Mouse (Mus musculus) midbrain, embryonic 15.5 days (tissue): ENCODE results near the gene Pycr2. TPM values are rescaled to one million over a fixed set of nuclear protein-coding genes. Genes with fewer than 3 reads are reported as not detected.

Experiments used
- ATAC-seq: fragments of 200-750 bp; cut with Nextera tagmentation; replicated peaks from 2 replicates; pipeline ENCODE4 v1.8.0; 2017; ENCODE audit warnings: moderate TSS enrichment
- H3K27ac ChIP-seq: fragments of 300-500 bp; sonication (generic); 2 replicates; pipeline ENCODE4 v1.5.1; 2015; ENCODE audit warnings: mild to moderate bottlenecking, inconsistent platforms
- H3K27me3 ChIP-seq: fragments of 300-500 bp; sonication (generic); replicated peaks from 2 replicates; pipeline ENCODE4 v1.6.1; 2015; ENCODE audit warnings: inconsistent platforms
- H3K36me3 ChIP-seq: fragments of 300-500 bp; sonication (generic); replicated peaks from 2 replicates; pipeline ENCODE4 v1.6.1; 2015; ENCODE audit warnings: inconsistent platforms
- H3K4me1 ChIP-seq: fragments of 300-500 bp; sonication (generic); 2 replicates; pipeline ENCODE4 v1.6.1; 2015; ENCODE audit warnings: inconsistent platforms
- H3K4me2 ChIP-seq: fragments of 300-500 bp; sonication (generic); 2 replicates; pipeline ENCODE4 v1.6.1; 2015; ENCODE audit warnings: inconsistent platforms, mild to moderate bottlenecking, moderate library complexity
- H3K4me3 ChIP-seq: fragments of 300-500 bp; sonication (generic); 2 replicates; pipeline ENCODE4 v1.5.1; 2015; ENCODE audit warnings: mild to moderate bottlenecking, inconsistent platforms
- H3K9ac ChIP-seq: fragments of 300-500 bp; sonication (generic); 2 replicates; pipeline ENCODE4 v1.6.1; 2015; ENCODE audit warnings: mild to moderate bottlenecking, inconsistent platforms
- H3K9me3 ChIP-seq: fragments of 300-500 bp; sonication (generic); 2 replicates; pipeline ENCODE4 v1.6.1; 2016; ENCODE audit warnings: inconsistent platforms
- WGBS: fragments of 180-500 bp; shearing (Covaris S2); methylation state at CpG from one replicate; pipeline ENCODE4 v1.1.7; 2015; ENCODE audit warnings: mixed read lengths; 5-methylcytosine and 5-hydroxymethylcytosine counted together
- polyA plus RNA-seq: library from polyadenylated mRNA; unstranded; fragments of >200 nt; fragmentation: Nextera tagmentation; extraction: Ambion mirVana; gene quantifications from 2 replicates; pipeline ENCODE4 v1.2.1, GENCODE M21; 2015

Gene Pycr2
- polyA plus RNA-seq, 1 experiment from 2014 or later: 76.7 TPM

- Histone ChIP-seq H3K4me2 (no peak overlapping the region), H3K4me3 (no peak overlapping the region), H3K4me1 (peaks cover 13% of the 10 kb centered on the region), H3K27ac (no peak overlapping the region), H3K36me3 (no peaks in the 10 kb centered on the region), H3K9me3 (no peaks in the 10 kb centered on the region), H3K9ac (no peak overlapping the region), H3K27me3 (peaks cover 38% of the 10 kb centered on the region)
- no peak for ATAC-seq
- WGBS: 75% methylated on average over 1 of the region's 1 CpGs
Observed at GRCm38 (mm10) chr1:180943896-180944295, 39.8 kb downstream of the Pycr2 start.

GRCm38 (mm10) chr1:180944553-180944952, 40.5 kb downstream of the Pycr2 start:
- Histone ChIP-seq H3K27me3 (peaks cover 38% of the 10 kb centered on the region), H3K4me2 (no peak overlapping the region), H3K4me1 (peaks cover 13% of the 10 kb centered on the region), H3K9ac (no peak overlapping the region), H3K36me3 (no peaks in the 10 kb centered on the region), H3K4me3 (no peak overlapping the region), H3K27ac (no peak overlapping the region), H3K9me3 (no peaks in the 10 kb centered on the region)
- WGBS: 84% methylated on average over 4 of the region's 4 CpGs
- no peak for ATAC-seq

GRCm38 (mm10) chr1:180945001-180945980, 41.2 kb downstream of the Pycr2 start:
- Histone ChIP-seq H3K36me3 (no peaks in the 10 kb centered on the region), H3K4me2 (no peak overlapping the region), H3K27me3 (peaks cover 35% of the 10 kb centered on the region), H3K9ac (no peak overlapping the region), H3K27ac (no peak overlapping the region), H3K4me1 (peaks cover 13% of the 10 kb centered on the region), H3K4me3 (no peak overlapping the region), H3K9me3 (no peaks in the 10 kb centered on the region)
- no peak for ATAC-seq
- WGBS: 28% methylated on average over 20 of the region's 20 CpGs

GRCm38 (mm10) chr1:180946448-180946847, 42.4 kb downstream of the Pycr2 start:
- 88% methylated on average over 6 of the region's 6 CpGs for WGBS
- Histone ChIP-seq H3K9me3 (no peaks in the 10 kb centered on the region), H3K27ac (no peak overlapping the region), H3K4me1 (peaks cover 13% of the 10 kb centered on the region), H3K27me3 (peaks cover 24% of the 10 kb centered on the region), H3K4me3 (no peak overlapping the region), H3K36me3 (no peaks in the 10 kb centered on the region), H3K4me2 (no peak overlapping the region), H3K9ac (no peak overlapping the region)
- no peak for ATAC-seq

- Histone ChIP-seq H3K4me3 (no peak overlapping the region), H3K27ac (no peak overlapping the region), H3K9ac (no peak overlapping the region), H3K36me3 (no peaks in the 10 kb centered on the region), H3K27me3 (no peaks in the 10 kb centered on the region), H3K4me1 (no peaks in the 10 kb centered on the region), H3K4me2 (no peak overlapping the region), H3K9me3 (no peaks in the 10 kb centered on the region)
- WGBS: 87% methylated on average over 6 of the region's 6 CpGs
- ATAC-seq: no peak
Observed at GRCm38 (mm10) chr1:180952085-180952746, 48.1 kb downstream of the Pycr2 start.

GRCm38 (mm10) chr1:180952808-180953207, 48.7 kb downstream of the Pycr2 start:
- Histone ChIP-seq H3K9me3 (no peaks in the 10 kb centered on the region), H3K4me1 (no peaks in the 10 kb centered on the region)

GRCm38 (mm10) chr1:180956401-180956800, 52.3 kb downstream of the Pycr2 start:
- no peak overlapping the region for H3K4me3 ChIP-seq
- no peaks in the 10 kb centered on the region for H3K36me3 ChIP-seq
- ATAC-seq: no peak
- H3K9ac ChIP-seq: no peak overlapping the region
- no peak overlapping the region for H3K27ac ChIP-seq
- WGBS: 90% methylated on average over 8 of the region's 8 CpGs
- no peaks in the 10 kb centered on the region for H3K4me1 ChIP-seq
- H3K9me3 ChIP-seq: no peaks in the 10 kb centered on the region
- H3K4me2 ChIP-seq: no peak overlapping the region
- no peaks in the 10 kb centered on the region for H3K27me3 ChIP-seq

More at GRCm38 (mm10) chr1:180952808-180953207, 48.7 kb downstream of the Pycr2 start:
- no peak overlapping the region for H3K9ac ChIP-seq
- ATAC-seq: no peak
- H3K27ac ChIP-seq: no peak overlapping the region
- 87% methylated on average over 5 of the region's 5 CpGs for WGBS
- no peaks in the 10 kb centered on the region for H3K27me3 ChIP-seq
- H3K36me3 ChIP-seq: no peaks in the 10 kb centered on the region
- H3K4me3 ChIP-seq: no peak overlapping the region
- no peak overlapping the region for H3K4me2 ChIP-seq

- H3K36me3 ChIP-seq: no peaks in the 10 kb centered on the region
- no peaks in the 10 kb centered on the region for H3K4me1 ChIP-seq
- H3K27ac ChIP-seq: no peak overlapping the region
- H3K4me3 ChIP-seq: no peak overlapping the region
- no peak overlapping the region for H3K9ac ChIP-seq
- ATAC-seq: no peak
- H3K9me3 ChIP-seq: no peaks in the 10 kb centered on the region
- H3K4me2 ChIP-seq: no peak overlapping the region
- H3K27me3 ChIP-seq: no peaks in the 10 kb centered on the region
- 90% methylated on average over 8 of the region's 8 CpGs for WGBS
Observed at GRCm38 (mm10) chr1:180956973-180957381, 52.9 kb downstream of the Pycr2 start.

Other genes starting within 250 kb of the Pycr2 start
- 0.28 and 0.35 TPM in 2 replicates for gene Mixl1, start 207.3 kb upstream of the Pycr2 start, polyA plus RNA-seq
- gene Acbd3, start 178.2 kb upstream of the Pycr2 start, polyA plus RNA-seq: 23.9 and 25.8 TPM in 2 replicates
- 3,070 and 3,123 TPM in 2 replicates for gene H3f3a, start 90.3 kb upstream of the Pycr2 start, polyA plus RNA-seq
- gene Sde2, start 53.2 kb upstream of the Pycr2 start, polyA plus RNA-seq: 29.0 and 30.9 TPM in 2 replicates
- gene Lefty2, start 11.2 kb upstream of the Pycr2 start, polyA plus RNA-seq: 2.4 and 2.5 TPM in 2 replicates
- gene Lefty1, start 30.7 kb downstream of the Pycr2 start, polyA plus RNA-seq: 0.22 and 0.28 TPM in 2 replicates
- 1.4 and 1.8 TPM in 2 replicates for gene Tmem63a, start 38.1 kb downstream of the Pycr2 start, polyA plus RNA-seq
- 5.9 and 6.0 TPM in 2 replicates for gene Ephx1, start 116.6 kb downstream of the Pycr2 start, polyA plus RNA-seq
- gene 9130409I23Rik, start 146.9 kb downstream of the Pycr2 start, polyA plus RNA-seq: not detected in 2 replicates
- gene Nvl, start 239.9 kb downstream of the Pycr2 start, polyA plus RNA-seq: 43.7 and 47.1 TPM in 2 replicates
- 48.2 and 60.8 TPM in 2 replicates for gene Cnih4, start 240.4 kb downstream of the Pycr2 start, polyA plus RNA-seq